Mouse (Mus musculus): Measurements from ENCODE around the gene Mapk8ip2.

DNA sequence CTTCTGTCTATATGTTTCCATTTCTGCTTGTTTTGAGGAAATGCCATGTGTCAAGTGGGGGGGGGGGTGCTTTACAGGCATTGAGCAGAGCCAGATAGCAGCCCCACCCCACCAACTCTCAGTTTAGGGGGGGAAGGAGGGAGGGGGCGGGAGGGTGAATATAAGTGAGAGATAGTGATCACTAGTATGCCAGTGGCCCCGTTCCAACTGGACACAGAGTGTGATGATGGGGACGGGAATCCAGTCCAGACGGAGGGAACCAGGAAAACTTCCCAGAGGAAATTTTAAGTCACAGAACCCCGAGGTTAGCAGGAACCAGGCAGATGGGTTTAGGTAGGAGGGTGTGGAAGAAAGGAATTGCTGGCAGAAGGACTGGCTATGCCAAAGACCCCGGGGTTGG is 1.9 kb downstream of the Mapk8ip2 start:
- TF ChIP-seq CTCF (IDR thresholded peaks at IDR 0.05; ENCODE audit: borderline replicate concordance, extremely low read depth, insufficient read depth, insufficient read length): no peak
- no peak for TF ChIP-seq POLR2A (IDR thresholded peaks at IDR 0.05; ENCODE audit: borderline replicate concordance, extremely low read depth, insufficient read depth, insufficient read length, poor library complexity, severe bottlenecking)
